Mouse (Mus musculus) small intestine, adult 2 months (tissue): ENCODE results near the gene Gadd45a.

Source experiments
- CTCF ChIP-seq: fragments of 200-500 bp; IDR thresholded peaks from 2 replicates; pipeline ENCODE4 v1.5.1; 2012; ENCODE audit warnings: low read depth, mild to moderate bottlenecking, control low read depth, inconsistent platforms, low read length, moderate library complexity, mixed read lengths; ENCODE audit not compliant: insufficient replicate concordance, insufficient read length; ENCODE audit errors: extremely low read depth
- POLR2A ChIP-seq: fragments of 200-500 bp; IDR thresholded peaks from 2 replicates; pipeline ENCODE4 v1.6.1; 2012; ENCODE audit warnings: low read depth, mild to moderate bottlenecking, control low read depth, inconsistent platforms, low read length, moderate library complexity

DNA sequence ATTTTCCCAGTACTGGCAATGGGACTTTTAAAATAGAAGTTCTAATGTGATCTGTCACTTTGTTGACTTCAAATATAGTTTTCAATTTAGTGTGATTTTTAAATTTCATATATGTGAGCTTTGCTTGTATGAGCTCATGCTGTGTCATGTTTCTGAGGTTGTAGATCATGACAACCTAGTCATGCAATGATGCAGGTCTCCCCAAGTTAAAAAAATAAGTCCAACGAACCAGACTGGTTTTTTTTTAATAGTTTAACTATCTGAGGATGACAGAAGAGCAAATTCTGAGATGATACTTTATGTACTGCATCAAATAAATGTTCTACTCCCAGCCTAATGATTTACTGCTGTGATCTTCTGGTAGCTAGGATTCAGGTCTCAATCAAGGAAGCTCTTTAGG is 12.8 kb upstream of the Gadd45a start:
- TF ChIP-seq CTCF, result no peak
- TF ChIP-seq POLR2A, result no peak
